Mouse (Mus musculus) G1E (cell line): ENCODE measurements around the gene Klri2.

Experiments
- CTCF ChIP-seq: IDR thresholded peaks from 2 replicates; pipeline ENCODE4 v1.5.1; 2012; ENCODE audit warnings: low read depth, low read length, inconsistent platforms, mixed read lengths
- GATA1 ChIP-seq: IDR thresholded peaks from 2 replicates; pipeline ENCODE4 v1.6.1; 2012; ENCODE audit warnings: borderline replicate concordance, low read length, inconsistent platforms, mixed read lengths
- TAL1 ChIP-seq: conservative IDR thresholded peaks from 2 replicates; pipeline ENCODE4 v1.6.1; 2012; ENCODE audit warnings: low read depth, low read length, inconsistent platforms, mixed read lengths

DNA sequence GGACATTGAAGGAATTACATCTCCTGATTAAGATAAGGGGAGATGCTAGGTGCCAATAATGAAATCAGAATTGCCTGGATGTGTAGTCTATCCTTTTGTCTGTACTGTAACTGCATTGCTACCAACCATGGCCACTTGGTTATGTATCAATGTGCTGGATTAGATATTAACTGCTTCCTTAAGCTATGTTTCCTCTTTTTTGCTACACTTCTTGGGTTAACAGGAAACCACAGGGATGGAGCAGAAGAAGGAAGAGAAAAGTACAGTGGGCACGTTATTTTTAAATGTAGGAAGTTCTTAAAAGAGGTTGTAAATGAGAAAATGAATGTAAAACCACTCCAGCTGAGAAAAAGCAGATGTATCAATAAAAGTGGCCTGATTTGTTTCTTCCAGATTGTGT is 26.7 kb downstream of the Klri2 start:
- no peak for TF ChIP-seq CTCF
- no peak for TF ChIP-seq GATA1
- TF ChIP-seq TAL1, result no peak
